Mouse (Mus musculus) 416B (cell line): ENCODE results near the gene Trpm2.
"Not testable (repeated sequence)": the region's sequence is repeated elsewhere in the genome, so short reads cannot be mapped to it uniquely, and the experiment has no call there.

Experiments used
- DNase-seq: peaks from one replicate; pipeline ENCODE4 v3.0.0; 2011; ENCODE audit warnings: low read depth

Gene Trpm2

DNA sequence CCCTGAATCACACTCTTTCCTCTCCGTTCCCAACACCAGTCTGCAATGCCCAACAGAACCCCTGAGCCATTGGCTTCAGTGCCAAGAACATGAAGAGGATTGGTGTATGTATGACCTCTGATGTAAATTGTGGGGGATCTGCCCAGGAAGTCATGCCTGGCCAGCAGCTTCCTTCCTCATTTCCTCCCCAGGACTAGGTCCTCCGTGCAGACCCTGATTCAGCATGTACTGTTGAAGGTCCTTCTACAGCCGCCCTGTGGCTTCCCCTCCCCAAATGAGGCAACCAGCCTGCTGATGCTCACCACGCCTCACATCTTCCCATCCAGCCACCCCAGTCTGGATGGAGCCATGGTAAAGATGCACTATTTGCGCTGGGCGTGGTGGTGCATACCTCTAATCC, at the start of gene Trpm2:
Gene Trpm2, minus strand, starts transcription at position 83 of the 400 bp plus-strand sequence.
- peak; percentile 91 for DNase-seq

GRCm38 (mm10) chr10:78019984-78020383, 49.6 kb upstream of the Trpm2 start:
- not testable (repeated sequence) for DNase-seq

GRCm38 (mm10) chr10:78019291-78019690, 48.9 kb upstream of the Trpm2 start:
- peak; percentile 36 for DNase-seq

GRCm38 (mm10) chr10:78018797-78019203, 48.4 kb upstream of the Trpm2 start:
- peak; percentile 88 for DNase-seq

GRCm38 (mm10) chr10:78016366-78016765, 46.0 kb upstream of the Trpm2 start:
- DNase-seq = no peak

DNA sequence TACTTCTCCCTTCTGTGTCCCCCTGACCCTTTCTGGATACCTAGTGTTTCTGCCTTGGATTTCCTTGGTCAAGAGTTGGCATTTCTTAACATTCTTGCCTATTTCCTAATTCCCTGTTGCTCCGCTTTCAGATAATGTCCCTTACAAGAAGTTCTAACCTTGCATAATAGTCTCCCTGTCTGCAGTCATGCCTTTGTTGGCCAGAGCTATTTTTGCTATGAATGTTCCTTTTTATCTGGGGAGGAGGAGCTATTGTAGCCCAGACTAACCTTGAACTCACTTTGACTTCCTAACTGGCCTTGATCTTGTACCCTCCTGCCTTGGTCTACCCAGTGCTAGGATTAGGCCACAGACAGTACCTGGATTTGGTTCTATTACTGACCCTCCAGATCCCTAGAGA, 45.1 kb upstream of the Trpm2 start:
- peak; percentile 61 for DNase-seq

- DNase-seq = peak; percentile 82
These were observed 42.5 kb upstream of the Trpm2 start for GRCm38 (mm10) chr10:78012661-78013495.

DNA sequence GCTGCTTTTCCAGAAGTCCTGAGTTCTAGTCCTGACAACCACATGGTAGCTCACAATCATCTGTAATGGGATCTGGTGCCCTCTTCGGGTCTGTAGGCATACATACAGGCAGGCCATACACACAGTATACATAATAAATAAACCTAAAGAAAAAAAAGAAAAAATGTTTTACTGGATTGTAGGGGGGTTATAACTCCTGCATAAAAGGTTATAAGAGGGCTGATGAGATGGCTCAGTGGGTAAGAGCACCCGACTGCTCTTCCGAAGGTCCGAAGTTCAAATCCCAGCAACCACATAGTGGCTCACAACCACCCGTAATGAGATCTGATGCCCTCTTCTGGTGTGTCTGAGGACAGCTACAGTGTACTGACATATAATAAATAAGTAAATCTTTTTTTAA, 40.8 kb upstream of the Trpm2 start:
- DNase-seq = peak; percentile 49

GRCm38 (mm10) chr10:78010335-78010734, 40.0 kb upstream of the Trpm2 start:
- peak; percentile 66 for DNase-seq

- DNase-seq = no peak
These were observed 39.6 kb upstream of the Trpm2 start, which contains the start of gene Pfkl for GRCm38 (mm10) chr10:78009945-78010293. Gene Pfkl (minus strand): TSS chr10:78010083.

- peak; percentile 96 for DNase-seq
These were observed 39.0 kb upstream of the Trpm2 start for GRCm38 (mm10) chr10:78009184-78009944.

DNA sequence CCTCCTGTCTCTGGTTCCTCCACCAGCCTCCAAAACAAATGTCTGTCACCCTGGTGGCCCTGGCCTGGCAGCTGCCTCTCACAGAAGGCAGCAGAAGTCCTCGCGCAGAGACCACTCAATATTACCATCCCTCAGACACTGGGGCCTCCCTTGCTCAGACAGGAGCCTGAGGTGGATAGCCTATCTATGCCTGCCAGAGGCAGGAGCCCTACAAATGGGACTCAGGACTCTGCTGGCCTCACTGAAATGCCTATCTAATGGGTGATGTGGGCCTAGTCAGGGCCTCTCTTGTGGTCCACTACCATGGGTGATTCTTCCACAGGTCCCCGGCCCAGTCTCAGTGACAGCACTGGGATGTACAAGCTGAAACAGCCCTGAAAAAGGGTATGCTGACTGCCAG, 37.8 kb upstream of the Trpm2 start:
- DNase-seq = no peak

DNA sequence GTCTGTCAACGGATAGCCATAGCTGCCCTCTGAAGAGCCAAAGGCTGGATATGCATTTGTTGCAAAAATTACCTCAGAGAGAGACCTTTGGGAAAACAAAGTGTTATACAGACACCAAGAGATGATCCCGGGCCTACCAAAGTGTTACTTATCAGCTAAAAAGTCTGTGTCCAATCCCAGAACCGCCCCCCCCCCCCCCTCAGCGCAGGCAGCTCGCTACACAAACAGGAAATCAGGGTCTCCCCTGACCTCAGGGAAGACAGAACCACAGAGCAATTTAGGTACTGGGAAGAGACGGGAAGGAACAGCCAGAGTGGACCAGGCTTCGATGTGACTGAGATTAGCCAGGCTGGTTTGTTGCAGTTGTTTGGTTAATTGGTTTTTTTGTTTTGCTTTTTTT, 36.8 kb upstream of the Trpm2 start:
- no peak for DNase-seq

- DNase-seq = no peak
These were observed 35.6 kb upstream of the Trpm2 start for GRCm38 (mm10) chr10:78005791-78006438.

DNA sequence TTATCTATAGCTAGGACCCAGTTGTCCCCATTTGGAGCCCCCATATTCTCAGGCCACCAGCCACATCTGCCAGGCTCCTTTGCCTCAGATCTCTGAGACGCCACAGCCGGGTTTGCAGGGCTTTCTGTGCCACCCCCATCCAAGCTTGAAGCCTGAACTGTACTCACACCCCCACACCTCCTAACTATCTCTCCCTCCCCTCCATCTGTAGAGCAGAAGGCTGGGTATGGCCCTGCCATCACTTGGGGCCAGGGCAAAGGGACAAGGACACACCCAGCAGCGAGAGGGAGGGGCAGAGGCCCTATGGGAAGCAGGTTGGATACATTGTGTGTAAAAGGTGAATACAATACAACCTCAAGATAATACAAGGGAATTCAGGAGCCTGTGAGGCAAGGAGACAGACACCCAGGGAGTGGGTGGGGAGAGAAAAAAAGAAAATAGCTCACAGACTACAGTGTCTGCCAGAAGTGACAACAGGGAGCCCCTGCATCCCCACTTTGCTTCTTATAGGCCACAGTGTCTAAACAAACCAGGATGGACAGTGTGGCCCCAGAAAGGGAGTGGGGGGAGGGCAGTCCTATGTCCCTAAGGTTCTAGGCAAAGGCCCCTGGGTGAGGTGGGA, 34.2 kb upstream of the Trpm2 start:
- DNase-seq = no peak

- no peak for DNase-seq
These were observed 32.0 kb upstream of the Trpm2 start for GRCm38 (mm10) chr10:78002316-78002715.

DNA sequence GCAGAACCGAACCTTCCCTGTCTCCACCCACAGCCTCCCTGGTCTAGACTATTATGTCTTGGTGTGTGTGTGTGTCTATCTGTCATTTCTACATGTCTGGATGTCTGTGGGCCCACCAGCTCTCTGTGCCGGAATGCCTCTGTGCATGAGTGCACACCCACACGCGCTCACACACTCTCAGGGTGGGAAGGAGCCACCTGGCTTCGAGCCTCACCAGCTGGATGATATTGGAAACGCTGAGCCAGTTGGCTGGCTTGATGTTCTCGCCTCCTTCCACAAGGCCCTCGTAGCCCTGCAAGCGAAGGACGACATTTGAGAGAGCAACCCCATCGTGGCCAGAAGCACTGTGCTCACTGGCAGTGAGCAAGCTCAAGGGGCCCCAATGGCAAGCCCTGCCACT, 31.4 kb upstream of the Trpm2 start:
- DNase-seq = no peak

DNA sequence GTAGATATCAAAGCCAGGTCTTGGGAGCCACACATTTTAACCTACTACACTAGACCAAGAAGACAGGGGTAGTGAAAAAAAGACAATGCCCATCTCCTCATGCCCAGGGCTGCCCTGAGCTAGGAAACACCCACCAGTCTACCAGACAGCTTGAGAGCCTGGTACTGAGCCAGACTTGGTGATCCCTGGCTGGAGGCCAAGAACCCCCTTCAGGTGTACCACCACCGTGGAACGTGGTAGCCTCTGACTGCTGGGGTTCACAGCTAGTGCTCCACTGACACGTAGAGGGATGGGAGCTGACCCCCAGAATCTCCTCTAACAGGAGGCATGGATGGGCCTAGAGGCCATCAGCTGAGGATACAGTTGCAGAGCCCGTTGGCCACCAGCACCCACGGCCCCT, 29.8 kb upstream of the Trpm2 start:
- no peak for DNase-seq

- DNase-seq = no peak
These were observed 25.3 kb upstream of the Trpm2 start for GRCm38 (mm10) chr10:77995639-77996038.

DNA sequence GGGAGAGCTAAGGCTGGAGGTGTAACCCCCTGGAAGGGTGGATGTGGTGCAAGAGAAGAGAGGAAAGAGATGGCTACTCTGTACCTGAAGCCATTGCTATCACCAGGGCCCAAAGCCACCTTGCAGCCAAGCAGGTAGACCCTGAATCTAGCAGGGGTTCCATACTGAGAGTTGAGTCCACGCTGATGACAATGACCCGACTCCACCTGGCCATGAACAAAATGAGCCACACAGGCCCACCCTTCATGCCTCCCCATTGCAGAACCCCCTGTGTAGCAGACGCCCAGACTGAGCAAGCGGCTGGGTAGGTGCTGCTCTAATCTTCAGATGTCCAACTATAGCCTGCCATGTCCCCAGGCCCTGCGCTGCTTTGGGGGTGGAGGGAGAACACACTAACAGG, 15.4 kb upstream of the Trpm2 start:
- no peak for DNase-seq

DNA sequence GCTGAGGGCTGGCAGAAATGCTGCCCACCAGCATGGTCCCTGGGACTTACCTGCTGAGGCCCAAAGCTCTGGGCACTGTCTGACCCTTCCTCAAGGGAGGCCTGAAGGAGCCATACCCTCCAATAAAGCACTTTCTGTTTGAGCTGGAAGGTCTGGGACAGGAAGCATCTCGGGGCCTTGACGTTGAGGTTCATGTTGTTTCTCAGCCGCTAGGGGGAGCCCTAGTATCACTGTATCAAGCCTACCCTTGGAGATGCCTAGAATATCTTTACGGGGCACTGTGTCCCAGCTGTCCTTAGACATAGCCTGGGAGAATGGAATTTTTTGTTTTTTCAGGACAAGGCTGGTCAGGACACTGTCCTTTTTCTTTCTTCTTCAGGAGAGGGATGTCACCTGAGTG, 14.3 kb upstream of the Trpm2 start:
- DNase-seq = peak; percentile 88
